Mouse (Mus musculus): Measurements from ENCODE around the gene Gm4787. TPM values are rescaled to one million over a fixed set of nuclear protein-coding genes. Genes with fewer than 3 reads are reported as not detected.

Gene Gm4787
- polyA plus RNA-seq, 1 experiment = 2.5 TPM

GRCm38 (mm10) chr12:81331937-81332874, 47.1 kb downstream of the Gm4787 start:
- peak overlapping the region; percentile 79 for H3K4me3 ChIP-seq (replicated peaks; ENCODE audit: insufficient read depth, low read depth, low read length)
- DNase-seq = peak; percentile 85
- TF ChIP-seq CTCF (IDR thresholded peaks at IDR 0.05; ENCODE audit: borderline replicate concordance, insufficient read depth, low read depth, low read length) = no peak
- peak; percentile 44; the same call in 1 of the 2 replicates for TF ChIP-seq POLR2A (IDR thresholded peaks at IDR 0.05; ENCODE audit: borderline replicate concordance, insufficient read depth, low read length)
- peak overlapping the region; percentile 90 for H3K27ac ChIP-seq (ENCODE audit: insufficient read depth, low read length)
- WGBS = under 1% methylated on average over 52 of the region's 54 CpGs
- H3K27me3 ChIP-seq (ENCODE audit: control insufficient read depth, insufficient read depth, low read length) = no peaks in the 10 kb centered on the region
- peaks cover 3% of the 10 kb centered on the region; the same call in 1 of the 2 replicates for H3K4me1 ChIP-seq (ENCODE audit: control insufficient read depth, insufficient read depth, low read length)

DNA sequence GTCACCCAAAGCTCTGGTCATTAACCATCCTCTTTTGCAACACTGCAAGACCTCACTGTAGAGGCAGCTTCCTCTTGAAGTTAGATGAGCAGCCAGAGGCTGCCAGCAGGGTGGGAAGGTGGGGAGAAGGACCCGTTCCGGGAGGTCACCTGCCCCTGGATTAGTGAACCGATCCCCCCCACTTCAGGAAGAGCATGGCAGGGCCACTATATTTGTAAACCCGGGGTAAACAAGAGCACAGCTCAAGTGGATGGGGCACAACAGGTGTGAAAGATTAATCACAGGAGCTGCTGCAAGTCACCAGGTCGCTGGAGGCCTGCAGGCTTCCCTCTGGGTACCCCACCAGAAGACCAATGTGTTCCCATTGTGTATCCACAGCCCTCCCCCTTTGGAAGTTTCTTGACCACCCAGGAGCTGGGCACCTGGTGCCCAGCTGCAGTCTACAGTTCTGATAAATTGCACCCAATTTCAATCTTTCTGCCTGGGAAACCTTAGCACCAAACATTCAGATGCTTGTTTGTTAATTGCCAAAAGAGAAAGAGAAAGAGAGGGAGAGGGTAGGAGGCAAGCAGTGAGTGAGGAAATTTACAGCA, 48.1 kb downstream of the Gm4787 start:
- Histone ChIP-seq H3K27me3 (ENCODE audit: control insufficient read depth, insufficient read depth, low read length) (no peaks in the 10 kb centered on the region), H3K27ac (ENCODE audit: insufficient read depth, low read length) (no peak overlapping the region), H3K4me3 (replicated peaks; ENCODE audit: insufficient read depth, low read depth, low read length) (no peak overlapping the region), H3K4me1 (ENCODE audit: control insufficient read depth, insufficient read depth, low read length) (peaks cover 3% of the 10 kb centered on the region; the same call in 1 of the 2 replicates)
- TF ChIP-seq CTCF (IDR thresholded peaks at IDR 0.05; ENCODE audit: borderline replicate concordance, insufficient read depth, low read depth, low read length) = no peak
- TF ChIP-seq POLR2A (IDR thresholded peaks at IDR 0.05; ENCODE audit: borderline replicate concordance, insufficient read depth, low read length) = no peak
- peak in 1 of 2 experiments; percentile 27 for DNase-seq
- WGBS = 50% methylated on average over 5 of the region's 5 CpGs

Other genes with a start within 250 kb of the Gm4787 start
- 23.4 and 24.2 TPM in 2 replicates for gene Slc8a3, start 46.3 kb downstream of the Gm4787 start, polyA plus RNA-seq (2012; rRNA removed)
- gene Adam4, start 42.5 kb upstream of the Gm4787 start, polyA plus RNA-seq (2012; rRNA removed) = 1.8 and 1.9 TPM in 2 replicates
- gene Cox16, start 105.7 kb upstream of the Gm4787 start, polyA plus RNA-seq (2012; rRNA removed) = 63.1 and 70.0 TPM in 2 replicates
- 22.6 and 23.7 TPM in 2 replicates for gene Gm20498, start 153.4 kb upstream of the Gm4787 start, polyA plus RNA-seq (2012; rRNA removed)
- gene Synj2bp, start 153.4 kb upstream of the Gm4787 start, polyA plus RNA-seq (2012; rRNA removed) = 28.5 and 30.3 TPM in 2 replicates
- gene Adam21, start 189.0 kb upstream of the Gm4787 start, polyA plus RNA-seq (2012; rRNA removed) = 0.67 and 0.74 TPM in 2 replicates
- gene Med6, start 215.5 kb upstream of the Gm4787 start, polyA plus RNA-seq (2012; rRNA removed) = 29.3 and 31.8 TPM in 2 replicates